Mouse (Mus musculus) B cell, adult (primary cell): ENCODE data around the gene Tmem210. TPM values are rescaled to one million over a fixed set of nuclear protein-coding genes. Genes with fewer than 3 reads are reported as not detected.

Experiments used
- total RNA-seq: library from RNA; stranded (reverse); gene quantifications from 4 replicates; pipeline ENCODE4 v1.2.4, GENCODE M21; 2023; ENCODE audit not compliant: inconsistent age

Tmem210 gene
- total RNA-seq = not detected in 4 replicates

DNA sequence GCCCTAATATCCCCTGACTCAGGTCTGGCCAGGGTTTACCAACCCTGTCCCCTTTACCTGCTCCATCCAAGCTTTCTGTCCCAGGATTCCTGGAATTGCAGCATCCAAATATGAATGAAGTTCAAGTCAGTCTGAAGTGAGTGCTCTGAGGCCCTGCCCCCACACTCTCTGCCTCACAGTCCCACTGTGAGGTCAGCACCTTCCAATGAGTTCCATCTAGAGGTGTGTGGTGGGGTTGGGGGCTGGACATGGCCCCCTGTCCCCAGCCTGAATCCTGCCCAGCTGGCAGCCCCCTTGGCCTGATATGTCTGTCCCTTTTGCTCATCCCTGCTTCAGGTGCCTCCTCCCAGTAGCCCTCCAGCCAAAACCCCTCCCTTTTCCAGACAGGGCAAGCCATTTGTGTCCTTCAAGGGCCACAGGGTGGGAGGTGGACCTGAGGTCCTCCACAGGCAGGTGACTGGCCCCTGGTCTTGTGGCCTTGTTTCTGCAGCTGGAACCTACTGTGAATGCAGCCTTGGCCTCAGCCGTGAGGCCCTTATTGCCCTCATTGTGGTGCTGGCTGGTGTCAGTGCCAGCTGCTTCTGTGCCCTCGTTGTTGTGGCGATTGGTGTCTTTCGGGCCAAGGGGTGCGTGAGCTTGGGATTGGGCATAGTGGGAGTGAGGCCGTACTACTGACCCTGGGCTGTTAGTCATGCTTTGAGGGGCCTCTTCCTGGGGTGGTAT is at the start of gene Tmem210:
TSS of gene Tmem210 (plus strand) at position 219 of the 723 bp plus-strand sequence.

GRCm38 (mm10) chr2:25242101-25242506 is 45.8 kb upstream of the Tmem210 start, which contains the start of the genes Rnf208 and Cysrt1:
Gene Rnf208 (plus strand): TSS chr2:25242255.
Gene Cysrt1 (minus strand): TSS chr2:25242452.

GRCm38 (mm10) chr2:25246183-25247072 is 41.5 kb upstream of the Tmem210 start, which contains the start of gene AL732309.1:
Gene AL732309.1 (minus strand): TSS chr2:25246863.

DNA sequence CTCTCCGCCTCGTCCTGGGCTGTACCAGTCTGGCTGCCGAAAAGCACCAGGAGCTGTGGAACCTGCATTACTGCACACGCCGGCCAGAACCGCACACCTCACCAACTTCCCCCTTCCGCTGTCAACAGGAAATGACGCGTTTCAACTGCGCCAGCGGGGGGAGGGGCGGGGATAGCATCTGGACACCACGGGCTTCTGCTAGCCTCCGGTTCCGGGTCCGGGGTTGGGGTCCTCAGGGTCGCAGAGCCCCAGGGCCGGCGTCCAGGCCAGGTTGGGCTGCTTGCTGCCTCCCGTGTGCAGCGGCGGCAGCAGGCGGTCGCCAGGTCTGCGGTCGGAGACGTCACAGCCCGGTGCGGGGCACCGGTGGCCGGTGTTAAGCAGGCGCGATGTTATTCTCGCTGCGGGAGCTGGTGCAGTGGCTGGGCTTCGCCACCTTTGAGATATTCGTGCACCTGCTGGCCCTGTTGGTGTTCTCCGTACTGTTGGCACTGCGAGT is 32.6 kb upstream of the Tmem210 start, which contains the start of gene Tmem203:
TSS of gene Tmem203 (plus strand) at position 156 of the 496 bp plus-strand sequence.

GRCm38 (mm10) chr2:25262291-25262767 is 25.6 kb upstream of the Tmem210 start, which contains the start of gene Tprn:
Gene Tprn (plus strand): TSS chr2:25262618.

DNA sequence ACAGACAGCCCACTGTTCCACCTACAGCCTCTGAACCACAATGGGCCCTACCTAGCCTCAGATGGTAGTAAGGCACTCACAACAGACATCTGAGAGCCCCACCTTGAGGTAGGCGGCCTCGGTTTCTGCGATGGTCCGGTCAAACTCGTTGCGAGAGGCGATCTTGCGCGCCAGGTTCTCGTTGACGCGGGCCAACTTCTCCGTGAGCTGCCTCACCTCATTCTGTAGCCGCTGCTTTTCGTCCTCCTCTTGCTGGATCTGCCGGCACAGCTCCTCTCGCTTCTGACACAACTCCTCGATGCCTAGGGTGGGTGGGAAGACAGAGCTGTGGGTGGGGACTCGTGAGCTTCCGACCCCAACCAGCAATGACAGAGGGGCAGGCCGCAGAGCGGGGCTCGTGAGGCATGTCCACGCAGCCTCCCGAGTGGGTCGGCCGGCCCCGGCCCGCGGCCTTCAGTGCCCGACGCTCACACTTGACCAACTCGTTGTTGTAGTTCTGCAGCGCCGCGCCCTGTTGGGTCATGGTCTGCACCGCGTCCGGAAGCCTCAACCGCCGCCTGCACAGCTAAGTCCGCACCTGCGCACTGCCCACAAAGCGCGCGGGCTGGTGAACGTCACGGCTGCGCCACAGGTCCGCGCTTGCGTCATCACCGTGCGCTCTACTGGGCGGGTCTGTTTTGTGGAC is 16.0 kb upstream of the Tmem210 start, which contains the start of the genes Ssna1 and Anapc2:
TSS of gene Ssna1 (minus strand) at position 612 of the 685 bp plus-strand sequence.
TSS of gene Anapc2 (plus strand) at position 652 of the 685 bp plus-strand sequence.

GRCm38 (mm10) chr2:25289651-25290050 is 1.7 kb downstream of the Tmem210 start, which contains the start of gene Lrrc26:
Gene Lrrc26 (plus strand): TSS chr2:25289915.

GRCm38 (mm10) chr2:25318971-25319773 is 31.2 kb downstream of the Tmem210 start, which contains the start of gene Grin1:
Gene Grin1 (minus strand): TSS chr2:25319187.

DNA sequence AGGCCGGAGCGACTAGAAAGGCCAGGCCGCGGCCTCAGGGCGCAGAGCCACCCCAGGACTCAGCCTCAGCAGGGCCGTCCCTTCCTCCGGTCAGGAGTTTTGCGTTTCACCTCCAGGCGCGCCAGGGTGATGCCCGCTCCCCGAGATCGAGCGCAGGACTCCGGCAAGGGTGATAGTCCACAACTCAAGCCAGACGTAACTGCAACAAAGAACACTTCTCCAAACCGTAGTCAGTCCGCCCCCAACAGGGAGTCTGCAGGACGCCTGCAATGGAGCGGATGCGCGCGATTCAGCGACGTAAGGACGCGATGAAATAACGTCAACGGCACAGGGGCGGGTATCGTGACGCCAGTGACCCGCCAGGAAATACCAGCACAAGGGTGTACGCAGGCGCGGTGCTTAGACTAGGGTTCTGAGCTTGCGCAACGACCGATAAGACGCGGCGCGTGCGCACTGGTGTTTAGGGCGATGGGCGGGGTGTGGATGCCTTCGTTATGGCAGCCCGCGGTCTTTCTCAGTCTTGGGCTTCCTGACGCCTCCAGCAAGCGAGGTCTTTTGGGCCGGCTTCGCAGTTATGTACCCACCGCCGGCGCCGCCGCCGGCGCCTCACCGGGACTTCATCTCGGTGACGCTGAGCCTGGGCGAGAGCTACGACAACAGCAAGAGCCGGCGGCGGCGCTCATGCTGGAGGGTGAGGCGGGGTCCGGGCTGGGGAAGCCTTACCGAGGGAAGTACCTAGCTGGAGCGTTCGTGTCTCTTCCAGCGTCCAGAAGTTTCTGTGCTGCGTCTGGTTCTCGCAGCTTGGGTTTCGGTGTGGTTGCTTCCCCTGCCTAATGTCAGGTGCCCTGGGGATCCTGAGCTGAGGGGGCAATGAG is 44.6 kb downstream of the Tmem210 start, which contains the start of gene Man1b1:
TSS of gene Man1b1 (plus strand) at position 53 of the 875 bp plus-strand sequence.

Other genes with a start within 250 kb of the Tmem210 start
- gene Nsmf, start 233.8 kb upstream of the Tmem210 start, total RNA-seq = 39.7 to 51.9 TPM (median 44.9 TPM) in 4 replicates
- gene Entpd8, start 207.8 kb upstream of the Tmem210 start, total RNA-seq = not detected in 4 replicates
- gene Noxa1, start 193.0 kb upstream of the Tmem210 start, total RNA-seq = not detected in 4 replicates
- 5.3 to 6.8 TPM (median 6.0 TPM) in 4 replicates for gene Nrarp, start 107.4 kb upstream of the Tmem210 start, total RNA-seq
- 28.8 to 32.8 TPM (median 31.4 TPM) in 4 replicates for gene Tor4a, start 91.3 kb upstream of the Tmem210 start, total RNA-seq
- 71.2 to 97.5 TPM (median 84.8 TPM) in 4 replicates for gene Nelfb, start 76.7 kb upstream of the Tmem210 start, total RNA-seq
- not detected in 4 replicates for gene Stpg3, start 73.5 kb upstream of the Tmem210 start, total RNA-seq
- not detected in 4 replicates for gene Fam166a, start 69.4 kb upstream of the Tmem210 start, total RNA-seq
- gene Tubb4b, start 63.4 kb upstream of the Tmem210 start, total RNA-seq = 114 to 127 TPM (median 119 TPM) in 4 replicates
- gene Slc34a3, start 53.8 kb upstream of the Tmem210 start, total RNA-seq = not detected in 4 replicates
- gene Rnf224, start 51.4 kb upstream of the Tmem210 start, total RNA-seq = not detected in 4 replicates
- 0.51 TPM in 1 of 4 replicates, not detected in the others for gene Rnf208, start 45.9 kb upstream of the Tmem210 start, total RNA-seq
- not detected in 4 replicates for gene Cysrt1, start 45.7 kb upstream of the Tmem210 start, total RNA-seq
- gene AL732309.1, start 41.3 kb upstream of the Tmem210 start, total RNA-seq = 6.2 to 11.8 TPM (median 9.7 TPM) in 4 replicates
- gene Tmem203, start 32.7 kb upstream of the Tmem210 start, total RNA-seq = 17.0 to 23.1 TPM (median 22.3 TPM) in 4 replicates
- gene Tprn, start 25.5 kb upstream of the Tmem210 start, total RNA-seq = 11.7 to 16.8 TPM (median 12.7 TPM) in 4 replicates
- 36.2 to 41.2 TPM (median 39.2 TPM) in 4 replicates for gene Ssna1, start 15.7 kb upstream of the Tmem210 start, total RNA-seq
- gene Anapc2, start 15.7 kb upstream of the Tmem210 start, total RNA-seq = 99.6 to 125 TPM (median 108 TPM) in 4 replicates
- not detected in 4 replicates for gene Lrrc26, start 1.8 kb downstream of the Tmem210 start, total RNA-seq
- gene Grin1, start 31.0 kb downstream of the Tmem210 start, total RNA-seq = not detected in 4 replicates
- gene Man1b1, start 44.2 kb downstream of the Tmem210 start, total RNA-seq = 38.3 to 49.0 TPM (median 42.3 TPM) in 4 replicates
- 34.8 to 44.7 TPM (median 42.3 TPM) in 4 replicates for gene Dpp7, start 68.2 kb downstream of the Tmem210 start, total RNA-seq
- gene Uap1l1, start 77.5 kb downstream of the Tmem210 start, total RNA-seq = 29.6 to 32.3 TPM (median 30.7 TPM) in 4 replicates
- 0.94 to 1.4 TPM (median 1.1 TPM) in 4 replicates for gene Sapcd2, start 84.2 kb downstream of the Tmem210 start, total RNA-seq
- not detected in 4 replicates for gene Entpd2, start 107.7 kb downstream of the Tmem210 start, total RNA-seq
- gene Npdc1, start 111.2 kb downstream of the Tmem210 start, total RNA-seq = not detected in 4 replicates
- gene Fut7, start 135.1 kb downstream of the Tmem210 start, total RNA-seq = 0.24 TPM in 1 of 4 replicates, not detected in the others
- gene Abca2, start 140.6 kb downstream of the Tmem210 start, total RNA-seq = 36.8 to 44.5 TPM (median 42.0 TPM) in 4 replicates
- gene Clic3, start 168.7 kb downstream of the Tmem210 start, total RNA-seq = 0.80 TPM in 1 of 4 replicates, not detected in the others
- 111 to 124 TPM (median 114 TPM) in 4 replicates for gene Paxx, start 172.9 kb downstream of the Tmem210 start, total RNA-seq
- not detected in 4 replicates for gene Ptgds, start 181.9 kb downstream of the Tmem210 start, total RNA-seq
- not detected in 4 replicates for gene Lcn12, start 205.8 kb downstream of the Tmem210 start, total RNA-seq
- 69.9 to 80.2 TPM (median 72.7 TPM) in 4 replicates for gene Fbxw5, start 212.6 kb downstream of the Tmem210 start, total RNA-seq
- 0.45 to 2.0 TPM (median 0.80 TPM) in 4 replicates for gene C8g, start 213.6 kb downstream of the Tmem210 start, total RNA-seq